Mouse (Mus musculus) MEL (cell line): ENCODE results near the gene Clcn5. TPM values are rescaled to one million over a fixed set of nuclear protein-coding genes. Genes with fewer than 3 reads are reported as not detected.

Experiments
- DNase-seq: peaks from one replicate; pipeline ENCODE4 v3.0.0; 2011; ENCODE audit warnings: low read depth, low spot score
- H3K27ac ChIP-seq: 2 replicates; pipeline ENCODE4 v1.5.1; 2012; ENCODE audit warnings: low read depth, mild to moderate bottlenecking, control low read depth, low read length, moderate library complexity; ENCODE audit not compliant: control insufficient read depth
- H3K27me3 ChIP-seq, 2 experiments: fragments of 150-350 bp in 1 of 2; sonication (generic) in 1 of 2; 2 replicates each; pipeline ENCODE4 v1.6.1; 2012; ENCODE audit warnings: low read length in 2 of 2, mild to moderate bottlenecking in 2 of 2, improper control_type of control experiment in 1 of 2, moderate library complexity in 1 of 2; ENCODE audit not compliant: insufficient read depth in 2 of 2, control insufficient read depth in 1 of 2
- H3K36me3 ChIP-seq, 2 experiments: 2 replicates each; pipeline ENCODE4 v1.6.1; 2012 to 2014; ENCODE audit warnings: low read length in 2 of 2, improper control_type of control experiment in 1 of 2, inconsistent platforms in 1 of 2, mild to moderate bottlenecking in 1 of 2; ENCODE audit not compliant: insufficient read depth in 2 of 2, control insufficient read depth in 1 of 2
- H3K4me1 ChIP-seq, 2 experiments: fragments of 150-350 bp in 1 of 2; sonication (generic) in 1 of 2; 2 replicates each; pipeline ENCODE4 v1.6.1; 2012; ENCODE audit warnings: low read length in 2 of 2, improper control_type of control experiment in 1 of 2, mild to moderate bottlenecking in 1 of 2; ENCODE audit not compliant: insufficient read depth in 2 of 2, control insufficient read depth in 1 of 2
- H3K4me3 ChIP-seq, 2 experiments: fragments of 150-350 bp in 1 of 2; sonication (generic) in 1 of 2; 2 replicates each; pipeline ENCODE4 v1.5.1; 2012; ENCODE audit warnings: low read depth in 2 of 2, low read length in 2 of 2, mild to moderate bottlenecking in 2 of 2, moderate library complexity in 2 of 2, control low read depth in 1 of 2, improper control_type of control experiment in 1 of 2; ENCODE audit not compliant: control insufficient read depth in 1 of 2, insufficient read depth in 1 of 2
- H3K79me2 ChIP-seq: 2 replicates; pipeline ENCODE4 v1.6.1; 2012; ENCODE audit warnings: mild to moderate bottlenecking, low read length, moderate library complexity; ENCODE audit not compliant: control insufficient read depth, poor library complexity, insufficient read depth
- H3K9ac ChIP-seq: 2 replicates; pipeline ENCODE4 v1.6.1; 2012; ENCODE audit warnings: low read depth, mild to moderate bottlenecking, control low read depth, low read length, moderate library complexity; ENCODE audit not compliant: control insufficient read depth, poor library complexity, severe bottlenecking
- H3K9me3 ChIP-seq: fragments of 150-350 bp; sonication (generic); replicated peaks from 2 replicates; pipeline ENCODE4 v1.6.1; 2012; ENCODE audit warnings: mild to moderate bottlenecking, low read length, improper control_type of control experiment, moderate library complexity; ENCODE audit not compliant: insufficient read depth
- EP300 ChIP-seq, 2 experiments: IDR thresholded peaks; 2 replicates each; pipeline ENCODE4 v1.6.1; 2011; ENCODE audit warnings: improper control_type of control experiment in 2 of 2, low read length in 2 of 2, low read depth in 1 of 2, mild to moderate bottlenecking in 1 of 2
- HCFC1 ChIP-seq: IDR thresholded peaks from 2 replicates; pipeline ENCODE4 v1.6.1; 2012; ENCODE audit warnings: low read depth, mild to moderate bottlenecking, inconsistent platforms, low read length, improper control_type of control experiment, moderate library complexity
- JUND ChIP-seq: IDR thresholded peaks from 2 replicates; pipeline ENCODE4 v1.6.1; 2011; ENCODE audit warnings: low read depth, mild to moderate bottlenecking, improper control_type of control experiment, low read length
- MAFK ChIP-seq: IDR thresholded peaks from 2 replicates; pipeline ENCODE4 v1.6.1; 2011; ENCODE audit warnings: low read depth, mild to moderate bottlenecking, low read length, improper control_type of control experiment, borderline replicate concordance
- MAX ChIP-seq: IDR thresholded peaks from 2 replicates; pipeline ENCODE4 v1.6.1; 2011; ENCODE audit warnings: low read length, improper control_type of control experiment
- NELFE ChIP-seq: IDR thresholded peaks from 2 replicates; pipeline ENCODE4 v1.6.1; 2011; ENCODE audit warnings: low read depth, low read length, improper control_type of control experiment
- POLR2AphosphoS2 ChIP-seq: IDR thresholded peaks from 2 replicates; pipeline ENCODE4 v1.6.1; 2011; ENCODE audit warnings: low read length, improper control_type of control experiment
- RAD21 ChIP-seq: IDR thresholded peaks from 2 replicates; pipeline ENCODE4 v1.6.1; 2011; ENCODE audit warnings: mild to moderate bottlenecking, low read depth, low read length, improper control_type of control experiment
- TAL1 ChIP-seq: IDR thresholded peaks from 2 replicates; pipeline ENCODE4 v1.6.1; 2012; ENCODE audit warnings: mild to moderate bottlenecking, inconsistent platforms, low read length, moderate library complexity, mixed read lengths
- TBP ChIP-seq: IDR thresholded peaks from 2 replicates; pipeline ENCODE4 v1.8.0; 2011; ENCODE audit warnings: low read depth, low read length, improper control_type of control experiment
- TCF12 ChIP-seq: IDR thresholded peaks from 2 replicates; pipeline ENCODE4 v1.6.1; 2014; ENCODE audit warnings: low read depth, mild to moderate bottlenecking, inconsistent platforms, low read length, improper control_type of control experiment, moderate library complexity
- polyA plus RNA-seq, 2 experiments: library from polyadenylated mRNA; stranded (reverse) in 1 of 2; unstranded in 1 of 2; fragments of >175 nt in 1 of 2; fragments of >200 nt in 1 of 2; gene quantifications; 2 replicates each; pipeline versions ENCODE4 v1.2.1 to v1.2.4; 2012; ENCODE audit warnings: low replicate concordance in 2 of 2, low read depth in 1 of 2; ENCODE audit not compliant: insufficient read length in 2 of 2, insufficient read depth in 1 of 2, missing spikeins in 1 of 2
- total RNA-seq: library from RNA; depleted of rRNA; stranded (reverse); fragments of 300-350 nt; gene quantifications from 2 replicates; pipeline ENCODE4 v1.2.3, GENCODE M21; 2012

Gene Clcn5
- total and polyA plus RNA-seq, 3 experiments, result 8.1 to 10.4 TPM; not detected in 1

GRCm38 (mm10) chrX:7204099-7204498, 115.1 kb downstream of the Clcn5 start:
- peaks cover 0 to 6% of the 10 kb centered on the region in 2 experiments; a peak in 2 of 4 replicates for H3K36me3 ChIP-seq
- H3K79me2 ChIP-seq, result no peaks in the 10 kb centered on the region
- H3K27ac ChIP-seq, result no peak overlapping the region
- TF ChIP-seq MAX (no peak), EP300 (IDR thresholded peaks at IDR 0.05; ENCODE audit: low read depth in 1 of 2, low read length in 2 of 2) (peak; percentile 12 to 37; a peak in 2 of 4 replicates), TAL1 (no peak)
- TF ChIP-seq, all 39 proteins: peak for 1
- peaks cover 0 to 7% of the 10 kb centered on the region in 2 experiments; a peak in 1 of 4 replicates for H3K4me1 ChIP-seq
- no peaks in the 10 kb centered on the region for H3K9me3 ChIP-seq
- H3K4me3 ChIP-seq, result no peak overlapping the region
- H3K27me3 ChIP-seq, result no peaks in the 10 kb centered on the region
- DNase-seq, result peak; percentile 64
- no peak overlapping the region for H3K9ac ChIP-seq

- TF ChIP-seq RAD21, result no peak
- no peak for TF ChIP-seq MAFK
- TF ChIP-seq HCFC1, result no peak
- TF ChIP-seq TCF12, result no peak
- no peak for TF ChIP-seq NELFE
- no peaks in the 10 kb centered on the region for H3K27me3 ChIP-seq
- H3K4me1 ChIP-seq, result peaks cover 0 to 7% of the 10 kb centered on the region in 2 experiments; a peak in 1 of 4 replicates
- H3K36me3 ChIP-seq, result peaks cover 0 to 6% of the 10 kb centered on the region in 2 experiments; a peak in 2 of 4 replicates
- no peak overlapping the region for H3K4me3 ChIP-seq
- DNase-seq, result peak; percentile 29
- H3K9ac ChIP-seq, result no peak overlapping the region
- no peaks in the 10 kb centered on the region for H3K9me3 ChIP-seq
- no peaks in the 10 kb centered on the region for H3K79me2 ChIP-seq
- no peak overlapping the region for H3K27ac ChIP-seq
Measured at GRCm38 (mm10) chrX:7203535-7203934, 115.6 kb downstream of the Clcn5 start.

GRCm38 (mm10) chrX:7197833-7198232, 121.3 kb downstream of the Clcn5 start:
- no peak for DNase-seq
- no peak for TF ChIP-seq JUND
- no peak for TF ChIP-seq POLR2AphosphoS2
- no peak for TF ChIP-seq TBP
- Histone ChIP-seq H3K4me3 (no peak overlapping the region), H3K27ac (no peak overlapping the region), H3K79me2 (no peaks in the 10 kb centered on the region), H3K9me3 (no peaks in the 10 kb centered on the region), H3K27me3 (no peaks in the 10 kb centered on the region), H3K36me3 (no peaks in the 10 kb centered on the region), H3K9ac (no peak overlapping the region), H3K4me1 (no peaks in the 10 kb centered on the region)
